Mouse (Mus musculus): ENCODE data around the gene Fgb. TPM values are rescaled to one million over a fixed set of nuclear protein-coding genes. Genes with fewer than 3 reads are reported as not detected.

Fgb gene
- polyA plus RNA-seq, 1 experiment = not detected

GRCm38 (mm10) chr3:83076563-83076962 lies 26.9 kb upstream of the Fgb start:
- Histone ChIP-seq H3K4me3 (no peak overlapping the region), H3K79me2 (ENCODE audit: control insufficient read depth, insufficient read depth) (no peaks in the 10 kb centered on the region), H3K4me2 (ENCODE audit: low read depth) (no peak overlapping the region), H3K27me3 (ENCODE audit: control insufficient read depth, insufficient read depth, insufficient read length) (peaks cover 3% of the 10 kb centered on the region), H3K36me3 (ENCODE audit: control insufficient read depth, insufficient read depth) (no peaks in the 10 kb centered on the region), H3ac (ENCODE audit: control insufficient read depth, insufficient read length) (no peak overlapping the region)
- no peak for TF ChIP-seq MYOG (IDR thresholded peaks at IDR 0.05; ENCODE audit: control insufficient read depth in 1 of 3, insufficient read depth in 1 of 3, insufficient read length in 2 of 3, low read depth in 2 of 3)
- no peak for TF ChIP-seq MYOD1 (IDR thresholded peaks at IDR 0.05; ENCODE audit: control insufficient read depth in 1 of 3, insufficient read length in 2 of 3, low read depth in 2 of 3)
- TF ChIP-seq SRF (IDR thresholded peaks at IDR 0.05; ENCODE audit: control insufficient read depth, insufficient read length, low read depth) = no peak
- TF ChIP-seq MAX (IDR thresholded peaks at IDR 0.05; ENCODE audit: low read depth) = no peak
- no peak for TF ChIP-seq REST (IDR thresholded peaks at IDR 0.05; ENCODE audit: insufficient read depth, insufficient read length)
- no peak for TF ChIP-seq POLR2A (IDR thresholded peaks at IDR 0.05; ENCODE audit: insufficient read length, low read depth)
- TF ChIP-seq E2F4 (IDR thresholded peaks at IDR 0.05; ENCODE audit: insufficient read depth) = no peak
- no peak for TF ChIP-seq CEBPB (IDR thresholded peaks at IDR 0.05; ENCODE audit: insufficient read depth, poor library complexity, severe bottlenecking)
- no peak for TF ChIP-seq TCF12 (IDR thresholded peaks at IDR 0.05; ENCODE audit: insufficient read depth, poor library complexity, severe bottlenecking)
- no peak for TF ChIP-seq TCF3 (IDR thresholded peaks at IDR 0.05; ENCODE audit: insufficient read length, low read depth)
- no peak for TF ChIP-seq USF1 (IDR thresholded peaks at IDR 0.05; ENCODE audit: low read depth)
- no peak for TF ChIP-seq POLR2AphosphoS2 (IDR thresholded peaks at IDR 0.05; ENCODE audit: insufficient read length, low read depth)

- TF ChIP-seq REST (IDR thresholded peaks at IDR 0.05; ENCODE audit: insufficient read depth, insufficient read length) = no peak
- TF ChIP-seq MYOD1 (IDR thresholded peaks at IDR 0.05; ENCODE audit: control insufficient read depth in 1 of 3, insufficient read length in 2 of 3, low read depth in 2 of 3) = no peak
- no peak for TF ChIP-seq SRF (IDR thresholded peaks at IDR 0.05; ENCODE audit: control insufficient read depth, insufficient read length, low read depth)
- TF ChIP-seq E2F4 (IDR thresholded peaks at IDR 0.05; ENCODE audit: insufficient read depth) = no peak
- no peak for TF ChIP-seq TCF12 (IDR thresholded peaks at IDR 0.05; ENCODE audit: insufficient read depth, poor library complexity, severe bottlenecking)
- no peak for TF ChIP-seq POLR2AphosphoS2 (IDR thresholded peaks at IDR 0.05; ENCODE audit: insufficient read length, low read depth)
- no peak for TF ChIP-seq TCF3 (IDR thresholded peaks at IDR 0.05; ENCODE audit: insufficient read length, low read depth)
- no peak for TF ChIP-seq USF1 (IDR thresholded peaks at IDR 0.05; ENCODE audit: low read depth)
- no peak for TF ChIP-seq POLR2A (IDR thresholded peaks at IDR 0.05; ENCODE audit: insufficient read length, low read depth)
- no peak for TF ChIP-seq CEBPB (IDR thresholded peaks at IDR 0.05; ENCODE audit: insufficient read depth, poor library complexity, severe bottlenecking)
- TF ChIP-seq MAX (IDR thresholded peaks at IDR 0.05; ENCODE audit: low read depth) = no peak
- TF ChIP-seq MYOG (IDR thresholded peaks at IDR 0.05; ENCODE audit: control insufficient read depth in 1 of 3, insufficient read depth in 1 of 3, insufficient read length in 2 of 3, low read depth in 2 of 3) = no peak
- no peak overlapping the region for H3K4me3 ChIP-seq
- H3K36me3 ChIP-seq (ENCODE audit: control insufficient read depth, insufficient read depth) = peaks cover 31% of the 10 kb centered on the region
- H3K4me2 ChIP-seq (ENCODE audit: low read depth) = no peak overlapping the region
- no peaks in the 10 kb centered on the region for H3K27me3 ChIP-seq (ENCODE audit: control insufficient read depth, insufficient read depth, insufficient read length)
- no peak overlapping the region for H3ac ChIP-seq (ENCODE audit: control insufficient read depth, insufficient read length)
- H3K79me2 ChIP-seq (ENCODE audit: control insufficient read depth, insufficient read depth) = no peaks in the 10 kb centered on the region
These were observed 20.6 kb upstream of the Fgb start for GRCm38 (mm10) chr3:83070231-83070630.

GRCm38 (mm10) chr3:83068869-83069268 lies 19.2 kb upstream of the Fgb start:
- H3K4me3 ChIP-seq = no peak overlapping the region
- no peaks in the 10 kb centered on the region for H3K27me3 ChIP-seq (ENCODE audit: control insufficient read depth, insufficient read depth, insufficient read length)
- peaks cover 31% of the 10 kb centered on the region for H3K36me3 ChIP-seq (ENCODE audit: control insufficient read depth, insufficient read depth)
- no peak overlapping the region for H3K4me2 ChIP-seq (ENCODE audit: low read depth)
- H3K79me2 ChIP-seq (ENCODE audit: control insufficient read depth, insufficient read depth) = no peaks in the 10 kb centered on the region
- TF ChIP-seq MYOG (IDR thresholded peaks at IDR 0.05; ENCODE audit: control insufficient read depth in 1 of 3, insufficient read depth in 1 of 3, insufficient read length in 2 of 3, low read depth in 2 of 3) (no peak), E2F4 (IDR thresholded peaks at IDR 0.05; ENCODE audit: insufficient read depth) (no peak), POLR2A (IDR thresholded peaks at IDR 0.05; ENCODE audit: insufficient read length, low read depth) (no peak), MYOD1 (IDR thresholded peaks at IDR 0.05; ENCODE audit: control insufficient read depth in 1 of 3, insufficient read length in 2 of 3, low read depth in 2 of 3) (no peak), POLR2AphosphoS2 (IDR thresholded peaks at IDR 0.05; ENCODE audit: insufficient read length, low read depth) (no peak), SRF (IDR thresholded peaks at IDR 0.05; ENCODE audit: control insufficient read depth, insufficient read length, low read depth) (no peak), CEBPB (IDR thresholded peaks at IDR 0.05; ENCODE audit: insufficient read depth, poor library complexity, severe bottlenecking) (no peak), USF1 (IDR thresholded peaks at IDR 0.05; ENCODE audit: low read depth) (no peak), REST (IDR thresholded peaks at IDR 0.05; ENCODE audit: insufficient read depth, insufficient read length) (no peak), MAX (IDR thresholded peaks at IDR 0.05; ENCODE audit: low read depth) (no peak), TCF3 (IDR thresholded peaks at IDR 0.05; ENCODE audit: insufficient read length, low read depth) (no peak), TCF12 (IDR thresholded peaks at IDR 0.05; ENCODE audit: insufficient read depth, poor library complexity, severe bottlenecking) (no peak)
- no peak overlapping the region for H3ac ChIP-seq (ENCODE audit: control insufficient read depth, insufficient read length)

- TF ChIP-seq CEBPB (IDR thresholded peaks at IDR 0.05; ENCODE audit: insufficient read depth, poor library complexity, severe bottlenecking) = no peak
- no peak for TF ChIP-seq USF1 (IDR thresholded peaks at IDR 0.05; ENCODE audit: low read depth)
- no peak for TF ChIP-seq MYOG (IDR thresholded peaks at IDR 0.05; ENCODE audit: control insufficient read depth in 1 of 3, insufficient read depth in 1 of 3, insufficient read length in 2 of 3, low read depth in 2 of 3)
- no peak for TF ChIP-seq POLR2A (IDR thresholded peaks at IDR 0.05; ENCODE audit: insufficient read length, low read depth)
- TF ChIP-seq TCF3 (IDR thresholded peaks at IDR 0.05; ENCODE audit: insufficient read length, low read depth) = no peak
- TF ChIP-seq SRF (IDR thresholded peaks at IDR 0.05; ENCODE audit: control insufficient read depth, insufficient read length, low read depth) = no peak
- no peak for TF ChIP-seq MYOD1 (IDR thresholded peaks at IDR 0.05; ENCODE audit: control insufficient read depth in 1 of 3, insufficient read length in 2 of 3, low read depth in 2 of 3)
- TF ChIP-seq REST (IDR thresholded peaks at IDR 0.05; ENCODE audit: insufficient read depth, insufficient read length) = no peak
- TF ChIP-seq TCF12 (IDR thresholded peaks at IDR 0.05; ENCODE audit: insufficient read depth, poor library complexity, severe bottlenecking) = no peak
- no peak for TF ChIP-seq POLR2AphosphoS2 (IDR thresholded peaks at IDR 0.05; ENCODE audit: insufficient read length, low read depth)
- TF ChIP-seq E2F4 (IDR thresholded peaks at IDR 0.05; ENCODE audit: insufficient read depth) = no peak
- no peak for TF ChIP-seq MAX (IDR thresholded peaks at IDR 0.05; ENCODE audit: low read depth)
- Histone ChIP-seq H3K4me3 (no peak overlapping the region), H3K27me3 (ENCODE audit: control insufficient read depth, insufficient read depth, insufficient read length) (no peaks in the 10 kb centered on the region), H3K36me3 (ENCODE audit: control insufficient read depth, insufficient read depth) (peaks cover 34% of the 10 kb centered on the region), H3K4me2 (ENCODE audit: low read depth) (no peak overlapping the region), H3ac (ENCODE audit: control insufficient read depth, insufficient read length) (no peak overlapping the region), H3K79me2 (ENCODE audit: control insufficient read depth, insufficient read depth) (no peaks in the 10 kb centered on the region)
These were observed 18.3 kb upstream of the Fgb start for GRCm38 (mm10) chr3:83067920-83068319.
